Mouse (Mus musculus): Measurements from ENCODE around the gene E130116L18Rik. TPM values are rescaled to one million over a fixed set of nuclear protein-coding genes. Genes with fewer than 3 reads are reported as not detected.

The E130116L18Rik gene
- not detected in 2 replicates for polyA plus RNA-seq (2012; rRNA removed)

DNA sequence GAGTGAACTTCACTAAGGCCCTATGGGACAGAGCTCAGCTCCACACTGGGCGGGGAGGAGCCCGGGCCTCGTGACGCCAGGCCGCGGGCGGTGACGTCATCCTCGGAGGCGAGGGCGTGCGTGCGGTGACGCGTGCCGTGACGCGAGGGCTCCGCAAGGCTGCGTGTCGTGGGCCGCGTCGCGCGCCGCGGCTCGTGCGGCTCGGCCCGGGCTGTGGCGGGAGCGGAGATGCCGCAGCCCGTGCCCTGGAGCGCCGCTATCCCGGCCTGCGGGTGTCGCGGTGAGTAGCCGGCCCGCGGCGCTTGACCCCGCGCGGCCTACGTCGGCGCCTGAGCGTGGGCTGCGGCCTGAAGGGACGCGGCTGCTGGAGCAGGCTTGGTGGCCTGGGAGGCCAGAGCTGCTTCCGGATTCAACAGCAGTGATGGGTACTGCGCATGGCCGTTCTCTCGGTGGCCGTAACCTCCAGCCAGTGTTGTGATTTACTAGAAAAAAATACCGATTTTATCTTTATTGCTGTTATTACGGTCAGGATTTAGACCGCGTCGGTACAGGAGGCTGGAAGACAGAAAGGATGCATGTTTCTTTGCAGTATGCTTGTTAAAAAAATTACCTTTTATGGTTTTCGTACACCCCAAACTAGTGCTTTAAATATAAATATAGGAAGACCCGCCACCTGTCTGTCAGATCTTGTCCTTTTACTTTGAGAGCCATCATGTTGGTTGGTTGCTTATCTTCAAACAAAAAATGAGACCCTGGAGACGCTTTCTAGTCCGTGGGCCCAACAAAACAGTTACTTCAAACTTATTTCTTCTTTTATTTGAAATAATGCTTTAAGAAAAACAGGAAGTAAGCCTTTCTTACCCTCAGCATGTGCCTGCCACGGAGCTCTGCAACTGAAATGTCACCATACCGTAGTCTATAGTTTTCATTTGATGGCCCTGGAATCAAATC is at the start of gene E130116L18Rik:
Gene E130116L18Rik (minus strand): TSS at position 402 of the 951 bp plus-strand sequence.

DNA sequence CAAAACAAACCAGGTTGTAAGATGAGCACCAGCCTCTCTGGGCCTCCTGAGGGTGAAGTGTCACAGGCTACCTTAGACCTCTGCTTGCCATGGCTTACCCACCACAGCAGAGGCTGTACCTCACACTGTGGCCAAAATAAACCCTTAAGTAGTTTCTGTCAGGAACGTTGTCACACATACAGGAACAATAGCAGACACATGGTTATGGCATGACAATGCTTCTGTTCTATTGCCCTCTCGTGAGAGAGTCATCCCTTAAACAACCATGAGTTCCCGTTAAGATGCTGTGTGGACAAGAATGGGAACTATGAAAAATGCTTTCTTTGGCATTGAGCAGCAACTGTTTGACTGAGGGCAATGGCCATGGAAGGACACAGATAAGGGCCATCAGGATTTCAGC is 1.3 kb downstream of the E130116L18Rik start, which contains the start of gene Galnt11:
Gene Galnt11 (plus strand): TSS at position 301 of the 400 bp plus-strand sequence.

DNA sequence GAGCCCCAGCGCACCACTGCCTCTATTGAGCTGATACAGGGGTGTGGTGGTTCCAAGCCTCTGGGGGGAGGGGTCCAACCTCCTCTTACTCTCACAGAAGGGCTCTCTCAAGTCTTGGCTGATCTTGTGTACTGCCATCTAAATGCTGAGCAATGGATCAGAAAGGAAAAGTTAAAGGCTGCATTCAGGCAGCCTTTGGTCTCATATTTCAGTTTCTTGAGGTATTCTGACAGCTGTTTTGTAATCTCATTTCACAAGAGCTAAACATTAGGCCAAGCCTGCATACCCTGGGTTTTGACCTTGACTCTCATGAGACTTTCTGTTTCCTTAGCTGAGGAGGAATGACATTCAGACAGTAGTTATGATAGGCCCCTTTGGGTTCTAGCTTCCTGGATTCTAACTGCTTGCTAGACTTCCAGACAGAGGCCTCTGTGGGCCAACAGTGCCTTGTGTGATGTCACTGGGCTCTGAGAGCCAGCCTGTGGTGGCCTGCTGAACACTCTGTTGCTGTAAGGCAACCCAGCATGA is 41.9 kb downstream of the E130116L18Rik start, which contains the start of gene Galntl5:
Gene Galntl5 (plus strand): TSS at position 457 of the 528 bp plus-strand sequence.

Other genes starting within 250 kb of the E130116L18Rik start
- 19.9 and 20.2 TPM in 2 replicates for gene Prkag2, start 122.5 kb downstream of the E130116L18Rik start, polyA plus RNA-seq (2012; rRNA removed)
- gene Galntl5, start 41.7 kb downstream of the E130116L18Rik start, polyA plus RNA-seq (2012; rRNA removed) = not detected in 2 replicates
- gene Galnt11, start 1.2 kb downstream of the E130116L18Rik start, polyA plus RNA-seq (2012; rRNA removed) = 9.4 and 13.3 TPM in 2 replicates

All from colon, adult 2 months (tissue).